Mouse (Mus musculus) spleen, adult 2 months (tissue): ENCODE data around the gene Itga3. TPM values are rescaled to one million over a fixed set of nuclear protein-coding genes. Genes with fewer than 3 reads are reported as not detected.

Experiments used
- DNase-seq, 2 experiments: peaks; one replicate each; pipeline versions ENCODE4 v3.0.0 to v3.0.0-alpha.2; 2012 to 2021; ENCODE audit warnings: low spot score in 2 of 2, low read depth in 1 of 2
- H3K27ac ChIP-seq: fragments of 200-500 bp; 2 replicates; pipeline ENCODE4 v1.5.1; 2012; ENCODE audit warnings: low read length, inconsistent platforms; ENCODE audit not compliant: insufficient read depth
- H3K27me3 ChIP-seq: fragments of 200-500 bp; 2 replicates; pipeline ENCODE4 v1.6.1; 2012; ENCODE audit warnings: mild to moderate bottlenecking, moderate library complexity, low read length, inconsistent platforms; ENCODE audit not compliant: control insufficient read depth, insufficient read depth
- H3K36me3 ChIP-seq: fragments of 200-500 bp; 2 replicates; pipeline ENCODE4 v1.6.1; 2012; ENCODE audit warnings: mild to moderate bottlenecking, low read length, inconsistent platforms; ENCODE audit not compliant: control insufficient read depth, insufficient read depth
- H3K4me1 ChIP-seq: fragments of 200-500 bp; 2 replicates; pipeline ENCODE4 v1.6.1; 2011; ENCODE audit warnings: inconsistent platforms; ENCODE audit not compliant: control insufficient read depth, insufficient read depth, insufficient read length
- H3K4me3 ChIP-seq: fragments of 200-500 bp; 2 replicates; pipeline ENCODE4 v1.5.1; 2011; ENCODE audit warnings: mild to moderate bottlenecking, inconsistent platforms; ENCODE audit not compliant: insufficient read depth, insufficient read length; ENCODE audit errors: extremely low read depth
- CTCF ChIP-seq: fragments of 200-500 bp; IDR thresholded peaks from 2 replicates; pipeline ENCODE4 v1.5.1; 2011; ENCODE audit warnings: mild to moderate bottlenecking, inconsistent platforms; ENCODE audit not compliant: insufficient read depth, insufficient read length, insufficient replicate concordance; ENCODE audit errors: extremely low read depth
- POLR2A ChIP-seq: fragments of 200-500 bp; IDR thresholded peaks from 2 replicates; pipeline ENCODE4 v1.6.1; 2011; ENCODE audit warnings: low read depth, low read length, inconsistent platforms
- WGBS: fragments of 180-500 bp; shearing (Covaris S2); methylation state at CpG from one replicate; pipeline ENCODE4 v1.1.7; 2018; 5-methylcytosine and 5-hydroxymethylcytosine counted together
- polyA plus RNA-seq: library from polyadenylated mRNA; depleted of rRNA; stranded (reverse); fragments of >200 nt; gene quantifications from 2 replicates; pipeline ENCODE4 v1.2.3, GENCODE M21; 2012

The Itga3 gene
- polyA plus RNA-seq, 1 experiment: 13.9 TPM

DNA sequence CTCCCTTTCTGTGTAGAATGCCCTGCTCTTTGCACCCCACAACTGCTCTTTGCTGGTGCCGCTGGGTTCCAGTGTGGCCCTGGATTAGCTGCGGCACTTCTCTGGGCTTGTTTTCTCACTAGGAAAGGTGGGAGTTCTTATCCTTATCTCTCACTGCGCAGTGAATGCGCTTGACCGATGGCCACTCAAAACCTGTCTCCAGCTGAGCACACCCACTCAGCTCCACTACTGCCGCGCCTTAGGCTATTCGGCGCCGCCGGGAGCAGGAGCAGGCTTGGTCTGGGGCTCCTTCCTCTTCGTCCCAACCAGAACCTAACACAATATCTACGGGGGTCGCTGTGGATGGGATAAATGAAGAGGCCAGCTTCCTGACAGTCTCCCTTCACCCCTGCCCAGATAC, 43.0 kb downstream of the Itga3 start:
- no peaks in the 10 kb centered on the region for H3K36me3 ChIP-seq
- WGBS: 90% methylated on average over 14 of the region's 14 CpGs
- H3K4me1 ChIP-seq: no peaks in the 10 kb centered on the region
- H3K27ac ChIP-seq: no peak overlapping the region
- H3K4me3 ChIP-seq: no peak overlapping the region
- TF ChIP-seq POLR2A (no peak), CTCF (no peak)
- no peak for DNase-seq
- H3K27me3 ChIP-seq: no peaks in the 10 kb centered on the region

DNA sequence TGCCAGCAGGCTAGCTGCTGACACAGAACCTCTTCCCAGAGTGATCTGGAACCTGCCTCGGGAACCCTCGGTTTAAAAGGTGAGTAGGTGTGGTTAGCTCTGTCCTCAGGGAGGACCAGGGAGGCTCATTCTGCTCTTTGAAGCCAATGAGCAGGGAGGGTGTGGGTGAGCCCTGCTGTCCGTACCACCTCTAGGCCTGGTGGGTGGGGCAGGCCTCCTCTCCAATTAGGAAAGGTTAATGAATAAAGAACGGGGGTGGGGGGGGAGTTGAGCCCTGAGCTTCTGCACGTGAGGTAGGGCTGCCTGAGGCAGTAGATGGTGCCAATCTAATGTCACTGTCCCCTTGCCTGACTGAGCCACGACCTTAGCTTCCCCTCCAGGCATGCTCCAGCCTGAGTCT, 43.7 kb downstream of the Itga3 start:
- DNase-seq: no peak
- 82% methylated on average over 6 of the region's 6 CpGs for WGBS
- TF ChIP-seq POLR2A (no peak), CTCF (no peak)
- Histone ChIP-seq H3K27me3 (no peaks in the 10 kb centered on the region), H3K4me1 (no peaks in the 10 kb centered on the region), H3K4me3 (no peak overlapping the region), H3K27ac (no peak overlapping the region), H3K36me3 (no peaks in the 10 kb centered on the region)

DNA sequence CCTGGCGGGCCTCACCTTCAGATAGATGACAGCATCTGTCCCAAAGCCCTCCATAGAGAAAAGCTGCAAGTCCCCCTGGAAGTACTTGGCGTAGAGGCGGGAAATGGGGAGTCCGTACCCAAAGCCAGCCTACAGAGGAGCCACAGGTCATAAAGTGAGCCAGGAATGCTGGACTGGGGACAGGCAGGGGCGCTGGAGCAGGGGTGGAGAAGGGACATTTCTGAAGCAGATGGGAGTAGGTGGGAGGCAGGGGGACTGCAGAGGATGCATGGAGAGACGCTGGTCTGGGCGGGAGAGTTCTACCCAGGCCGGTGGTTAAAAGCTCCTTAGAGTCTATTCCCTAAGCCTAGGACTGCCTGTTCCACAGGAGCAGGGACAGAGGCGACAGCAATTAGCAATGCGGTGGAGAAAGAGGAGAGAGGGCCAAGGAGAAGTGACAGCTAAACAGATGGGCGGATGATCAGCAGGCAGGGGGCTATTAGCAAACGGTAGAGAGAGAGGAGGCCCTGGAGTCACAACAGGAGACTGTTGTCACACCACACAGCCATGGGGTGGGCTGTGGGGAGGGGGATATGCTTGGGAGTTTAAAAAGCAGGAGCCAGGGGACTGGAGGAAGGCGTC, 48.6 kb downstream of the Itga3 start:
- no peak overlapping the region for H3K4me3 ChIP-seq
- no peaks in the 10 kb centered on the region for H3K4me1 ChIP-seq
- TF ChIP-seq CTCF (no peak), POLR2A (no peak)
- no peak overlapping the region for H3K27ac ChIP-seq
- no peaks in the 10 kb centered on the region for H3K27me3 ChIP-seq
- no peak for DNase-seq
- WGBS: 83% methylated on average over 13 of the region's 13 CpGs
- H3K36me3 ChIP-seq: no peaks in the 10 kb centered on the region

DNA sequence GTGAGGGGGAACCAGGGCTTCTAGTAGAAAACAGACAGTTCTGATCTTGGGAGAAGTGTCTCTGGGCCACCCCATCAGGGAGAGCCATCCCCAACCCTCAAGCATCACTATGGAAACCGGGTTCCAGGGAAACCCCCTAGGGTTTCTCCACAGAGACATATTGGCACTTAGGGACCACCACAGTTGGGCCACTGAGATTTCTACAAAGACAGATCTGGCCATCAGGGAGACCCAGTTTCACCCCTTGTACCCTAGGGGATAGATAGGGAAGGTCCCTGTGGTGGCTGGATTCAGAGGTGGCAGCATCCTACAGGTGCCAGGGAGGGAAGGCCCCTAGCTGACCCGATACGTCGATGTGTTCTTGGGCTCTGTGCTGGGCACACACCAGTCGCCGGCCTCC, 49.8 kb downstream of the Itga3 start:
- 86% methylated on average over 6 of the region's 6 CpGs for WGBS

DNA sequence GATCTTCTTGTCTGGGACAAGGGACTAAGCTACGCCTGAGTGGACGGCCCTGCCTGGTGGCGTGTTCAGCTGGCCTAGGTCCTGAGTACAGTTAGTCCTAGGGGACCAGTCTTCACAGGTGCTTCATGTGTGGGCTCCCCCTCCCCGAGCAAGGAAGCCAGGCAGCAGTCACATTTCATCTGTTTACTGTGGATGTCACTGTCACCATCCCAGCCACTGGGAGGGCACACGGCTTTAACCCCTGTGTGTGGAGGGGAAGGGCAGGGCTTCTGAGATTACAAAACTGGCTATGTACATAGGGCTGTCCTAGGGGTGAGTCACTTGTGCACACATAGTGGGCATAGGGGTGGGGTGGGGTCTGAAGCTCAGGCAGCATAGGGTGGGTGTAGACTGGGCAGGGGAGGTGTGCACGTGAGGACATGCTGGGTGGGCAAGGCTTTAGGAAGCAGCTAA, 50.5 kb downstream of the Itga3 start:
- H3K36me3 ChIP-seq: no peaks in the 10 kb centered on the region
- no peak overlapping the region for H3K4me3 ChIP-seq
- TF ChIP-seq CTCF (no peak), POLR2A (no peak)
- no peak overlapping the region for H3K27ac ChIP-seq
- H3K27me3 ChIP-seq: no peaks in the 10 kb centered on the region
- H3K4me1 ChIP-seq: no peaks in the 10 kb centered on the region
- DNase-seq: no peak
- 63% methylated on average over 6 of the region's 6 CpGs for WGBS

More for the DNA sequence above, 49.8 kb downstream of the Itga3 start:
- H3K36me3 ChIP-seq: no peaks in the 10 kb centered on the region
- no peak for DNase-seq
- no peaks in the 10 kb centered on the region for H3K4me1 ChIP-seq
- H3K27me3 ChIP-seq: no peaks in the 10 kb centered on the region
- H3K4me3 ChIP-seq: no peak overlapping the region
- no peak overlapping the region for H3K27ac ChIP-seq
- no peak for TF ChIP-seq POLR2A
- no peak for TF ChIP-seq CTCF

DNA sequence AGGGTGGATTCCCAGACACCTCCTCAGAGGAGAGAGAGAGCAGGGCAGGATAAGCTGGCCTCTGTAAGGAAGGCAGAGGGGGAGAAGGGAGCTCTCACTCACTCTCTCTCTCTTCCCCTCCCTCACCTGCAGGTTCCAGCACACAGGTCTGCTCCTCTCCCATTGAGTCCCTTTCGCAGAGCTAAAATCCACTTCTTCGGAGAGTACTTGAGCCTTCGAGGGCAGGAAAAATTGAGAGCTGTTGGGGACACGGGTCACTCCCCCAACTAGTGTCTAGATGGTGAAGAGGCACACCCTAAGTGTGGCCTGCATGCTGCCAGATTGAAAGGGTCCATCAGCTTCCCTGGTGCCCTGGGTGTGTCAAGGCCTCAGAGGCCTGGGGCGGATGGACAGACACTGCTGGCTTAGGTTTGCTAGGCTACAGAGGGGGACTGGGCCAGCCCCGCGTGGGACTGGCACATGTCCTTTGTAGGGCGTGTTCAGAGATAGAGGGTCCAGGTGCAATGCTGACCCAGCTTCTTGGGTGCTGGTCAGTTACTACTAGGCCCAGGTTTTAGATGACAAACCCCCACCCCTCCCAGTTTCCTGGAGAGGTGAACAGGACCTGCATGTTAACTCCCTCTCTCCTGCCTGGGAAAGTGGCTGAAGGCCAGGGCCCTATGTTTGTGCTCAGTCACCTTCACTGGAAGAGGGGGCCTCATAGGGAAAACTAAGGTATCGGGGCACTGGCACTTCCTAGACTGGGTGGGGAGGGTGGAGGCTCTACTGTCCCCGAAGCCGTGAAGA, 51.2 kb downstream of the Itga3 start:
- 76% methylated on average over 11 of the region's 11 CpGs for WGBS
- TF ChIP-seq POLR2A (no peak), CTCF (no peak)
- H3K4me1 ChIP-seq: no peaks in the 10 kb centered on the region
- H3K27me3 ChIP-seq: no peaks in the 10 kb centered on the region
- no peak overlapping the region for H3K27ac ChIP-seq
- no peak for DNase-seq
- no peaks in the 10 kb centered on the region for H3K36me3 ChIP-seq
- H3K4me3 ChIP-seq: no peak overlapping the region
